Mouse (Mus musculus) lung, adult 2 months (tissue): Measurements from ENCODE around the gene Cdrt4.

Source experiments
- CTCF ChIP-seq: fragments of 200-500 bp; IDR thresholded peaks from 2 replicates; pipeline ENCODE4 v1.5.1; 2011; ENCODE audit warnings: mild to moderate bottlenecking, low read length, control low read depth; ENCODE audit not compliant: insufficient read depth
- POLR2A ChIP-seq: fragments of 200-500 bp; IDR thresholded peaks from 2 replicates; pipeline ENCODE4 v1.6.1; 2011; ENCODE audit warnings: low read depth, mild to moderate bottlenecking, control low read depth, low read length, borderline replicate concordance; ENCODE audit errors: extremely low read depth

DNA sequence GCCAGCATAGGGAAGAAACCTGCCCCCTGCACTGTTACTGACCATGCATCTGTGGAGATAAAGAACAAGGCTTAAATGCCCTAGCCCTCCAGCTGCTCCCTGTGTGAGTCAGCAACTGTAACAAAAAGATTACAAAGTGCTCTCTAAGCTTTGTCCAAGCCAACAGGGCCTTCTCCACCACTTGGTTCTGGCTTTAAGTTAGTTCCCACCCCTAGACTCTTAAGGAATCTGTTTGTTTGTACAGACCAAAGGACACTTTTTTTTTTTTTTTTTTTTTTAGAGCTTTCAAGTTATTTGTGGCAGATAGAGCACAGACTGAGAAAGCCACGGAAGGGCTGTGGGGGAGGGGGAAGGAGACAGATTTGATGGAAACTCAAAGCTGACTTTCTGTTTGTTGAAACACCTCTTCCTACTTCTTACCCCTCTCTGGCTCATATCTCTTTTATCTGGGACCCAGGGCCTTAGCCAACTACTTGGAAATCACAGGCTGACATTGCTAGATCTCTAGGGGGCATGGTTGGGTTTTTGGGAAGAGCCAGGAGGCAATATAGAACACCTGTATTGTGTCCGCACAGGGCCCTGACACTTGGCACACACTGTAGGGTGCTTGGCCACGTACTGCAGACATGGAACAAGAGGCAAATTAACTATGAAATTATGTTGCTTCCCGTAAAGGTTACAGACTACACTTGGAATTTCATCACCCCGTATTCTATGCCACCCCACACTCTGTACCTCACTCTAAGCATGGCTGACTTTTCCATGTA is 44.9 kb downstream of the Cdrt4 start:
- TF ChIP-seq POLR2A, result no peak
- TF ChIP-seq CTCF, result no peak
